Mouse (Mus musculus) forebrain, embryonic 16.5 days (tissue): ENCODE measurements around the gene Add2. TPM values are rescaled to one million over a fixed set of nuclear protein-coding genes. Genes with fewer than 3 reads are reported as not detected.

Experiments
- ATAC-seq: fragments of 200-750 bp; cut with Nextera tagmentation; 2 replicates; pipeline ENCODE4 v1.8.0; 2017; ENCODE audit warnings: mild to moderate bottlenecking, moderate library complexity
- H3K27ac ChIP-seq: fragments of 300-500 bp; sonication (generic); 2 replicates; pipeline ENCODE4 v1.5.1; 2014; ENCODE audit warnings: low read length, control low read depth
- H3K27me3 ChIP-seq: fragments of 300-500 bp; sonication (generic); replicated peaks from 2 replicates; pipeline ENCODE4 v1.6.1; 2014; ENCODE audit warnings: low read length; ENCODE audit not compliant: control insufficient read depth, insufficient read depth
- H3K36me3 ChIP-seq: fragments of 300-500 bp; sonication (generic); 2 replicates; pipeline ENCODE4 v1.6.1; 2014; ENCODE audit not compliant: control insufficient read depth, insufficient read depth
- H3K4me1 ChIP-seq: fragments of 300-500 bp; sonication (generic); replicated peaks from 2 replicates; pipeline ENCODE4 v1.6.1; 2014; ENCODE audit warnings: low read length; ENCODE audit not compliant: control insufficient read depth, insufficient read depth
- H3K4me2 ChIP-seq: fragments of 300-500 bp; sonication (generic); 2 replicates; pipeline ENCODE4 v1.6.1; 2014; ENCODE audit warnings: mild to moderate bottlenecking, low read length, control low read depth
- H3K4me3 ChIP-seq: fragments of 300-500 bp; sonication (generic); replicated peaks from 2 replicates; pipeline ENCODE4 v1.5.1; 2014; ENCODE audit warnings: mild to moderate bottlenecking, low read length, control low read depth
- H3K9ac ChIP-seq: fragments of 300-500 bp; sonication (generic); replicated peaks from 2 replicates; pipeline ENCODE4 v1.6.1; 2014; ENCODE audit warnings: low read depth, low read length, control low read depth
- H3K9me3 ChIP-seq: fragments of 300-500 bp; sonication (generic); 2 replicates; pipeline ENCODE4 v1.6.1; 2016; ENCODE audit warnings: low read length; ENCODE audit not compliant: control insufficient read depth
- WGBS: fragments of 180-500 bp; shearing (Covaris S2); extraction: QIAGEN DNeasy Blood & Tissue Kit; methylation state at CpG from one replicate; pipeline ENCODE4 v1.1.7; 2014; 5-methylcytosine and 5-hydroxymethylcytosine counted together
- polyA plus RNA-seq: library from polyadenylated mRNA; unstranded; fragments of >200 nt; fragmentation: Nextera tagmentation; extraction: Ambion mirVana; gene quantifications from 2 replicates; pipeline ENCODE4 v1.2.1, GENCODE M21; 2015

Add2 gene
- polyA plus RNA-seq, 1 experiment from 2014 or later: 243 TPM

GRCm38 (mm10) chr6:86129872-86130498 lies 101.5 kb downstream of the Add2 start:
- Histone ChIP-seq H3K4me1 (no peaks in the 10 kb centered on the region), H3K27ac (no peak overlapping the region), H3K4me3 (no peak overlapping the region), H3K27me3 (no peaks in the 10 kb centered on the region), H3K9me3 (no peaks in the 10 kb centered on the region), H3K9ac (no peak overlapping the region), H3K4me2 (no peak overlapping the region), H3K36me3 (no peaks in the 10 kb centered on the region)
- no peak for ATAC-seq
- 74% methylated on average over 9 of the region's 9 CpGs for WGBS

DNA sequence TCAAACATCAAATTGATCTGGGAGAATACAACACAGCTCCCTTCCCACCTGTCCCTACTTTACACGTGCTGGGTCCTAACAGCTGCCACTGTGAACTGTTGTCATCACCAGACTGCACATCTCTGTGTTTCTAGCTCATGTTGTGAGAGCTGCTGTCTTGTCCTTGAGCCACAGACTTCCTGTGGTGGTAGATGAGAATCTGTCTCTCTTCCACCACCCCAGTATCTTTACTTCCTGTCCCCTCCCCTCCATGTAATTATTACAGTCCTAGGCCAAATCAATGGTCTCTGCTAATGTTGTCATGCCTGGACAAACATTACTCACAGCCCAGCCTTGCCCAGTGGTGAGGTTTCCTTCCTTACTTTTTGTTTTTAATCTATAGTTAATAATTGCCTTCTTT lies 105.4 kb downstream of the Add2 start:
- Histone ChIP-seq H3K9me3 (no peaks in the 10 kb centered on the region), H3K36me3 (no peaks in the 10 kb centered on the region), H3K27ac (no peak overlapping the region), H3K4me2 (no peak overlapping the region), H3K27me3 (no peaks in the 10 kb centered on the region), H3K9ac (no peak overlapping the region), H3K4me1 (no peaks in the 10 kb centered on the region), H3K4me3 (no peak overlapping the region)
- WGBS: 64% methylated on average over 1 of the region's 1 CpGs
- no peak for ATAC-seq

DNA sequence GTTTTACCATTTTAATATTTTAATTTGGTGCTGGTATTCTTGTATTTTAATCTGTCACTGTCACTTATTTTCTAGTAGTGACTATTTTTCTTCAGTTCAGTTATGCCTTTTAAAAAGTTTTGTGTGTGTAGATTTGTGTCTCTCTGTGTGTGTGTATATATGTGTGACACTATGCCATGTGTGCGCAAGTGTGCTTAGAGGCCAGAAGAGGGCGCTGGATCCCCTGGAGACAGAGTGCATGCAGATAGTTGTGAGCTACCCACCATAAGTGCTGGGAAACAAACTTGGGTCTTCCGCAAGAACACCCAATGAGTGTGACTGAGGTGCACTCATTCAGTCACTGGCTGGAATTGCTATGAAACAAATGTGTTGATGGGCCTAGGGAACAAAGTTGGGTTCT lies 107.7 kb downstream of the Add2 start:
- no peaks in the 10 kb centered on the region for H3K27me3 ChIP-seq

DNA sequence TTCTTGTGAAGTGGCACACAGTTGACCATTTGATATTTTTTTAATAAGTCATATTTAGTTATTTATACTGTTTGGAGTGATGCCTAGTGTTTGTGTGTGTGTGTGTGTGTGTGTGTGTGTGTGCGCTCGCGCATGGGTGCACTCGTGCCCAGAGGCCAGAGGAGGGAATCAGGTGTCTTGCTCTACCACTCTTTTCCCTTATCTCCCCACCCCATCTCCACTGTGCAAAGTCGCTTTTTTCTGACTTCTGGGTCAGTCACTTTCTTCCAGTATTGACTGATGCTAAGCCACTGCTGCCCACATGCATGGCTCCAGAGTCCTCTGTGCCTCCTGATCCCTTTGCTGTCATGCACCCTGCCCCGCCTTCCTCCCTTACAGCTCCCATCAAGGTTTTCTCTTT lies 112.8 kb downstream of the Add2 start:
- no peaks in the 10 kb centered on the region for H3K36me3 ChIP-seq
- no peaks in the 10 kb centered on the region for H3K27me3 ChIP-seq
- no peak overlapping the region for H3K4me2 ChIP-seq
- ATAC-seq: no peak
- H3K4me3 ChIP-seq: no peak overlapping the region
- 81% methylated on average over 6 of the region's 6 CpGs for WGBS
- no peak overlapping the region for H3K9ac ChIP-seq
- H3K4me1 ChIP-seq: no peaks in the 10 kb centered on the region
- H3K27ac ChIP-seq: no peak overlapping the region
- no peaks in the 10 kb centered on the region for H3K9me3 ChIP-seq

More for the DNA sequence above, 107.7 kb downstream of the Add2 start:
- Histone ChIP-seq H3K27ac (no peak overlapping the region), H3K9me3 (no peaks in the 10 kb centered on the region), H3K4me1 (no peaks in the 10 kb centered on the region), H3K36me3 (no peaks in the 10 kb centered on the region), H3K4me2 (no peak overlapping the region), H3K9ac (no peak overlapping the region), H3K4me3 (no peak overlapping the region)
- no peak for ATAC-seq
- 87% methylated on average over 3 of the region's 3 CpGs for WGBS

GRCm38 (mm10) chr6:86141820-86142219 lies 113.3 kb downstream of the Add2 start:
- H3K27ac ChIP-seq: no peak overlapping the region
- peak; percentile 74; the same call in 1 of the 2 replicates for ATAC-seq
- H3K4me3 ChIP-seq: no peak overlapping the region
- no peaks in the 10 kb centered on the region for H3K27me3 ChIP-seq
- H3K4me2 ChIP-seq: no peak overlapping the region
- H3K9ac ChIP-seq: no peak overlapping the region
- H3K36me3 ChIP-seq: no peaks in the 10 kb centered on the region
- H3K9me3 ChIP-seq: no peaks in the 10 kb centered on the region
- no peaks in the 10 kb centered on the region for H3K4me1 ChIP-seq
- WGBS: 5% methylated on average over 3 of the region's 3 CpGs

GRCm38 (mm10) chr6:86144986-86145385 lies 116.5 kb downstream of the Add2 start:
- H3K4me2 ChIP-seq: no peak overlapping the region
- 92% methylated on average over 6 of the region's 6 CpGs for WGBS
- H3K4me1 ChIP-seq: no peaks in the 10 kb centered on the region
- no peaks in the 10 kb centered on the region for H3K9me3 ChIP-seq
- H3K27me3 ChIP-seq: no peaks in the 10 kb centered on the region
- no peak overlapping the region for H3K4me3 ChIP-seq
- H3K9ac ChIP-seq: no peak overlapping the region
- no peaks in the 10 kb centered on the region for H3K36me3 ChIP-seq
- no peak overlapping the region for H3K27ac ChIP-seq
- no peak for ATAC-seq

- Histone ChIP-seq H3K9ac (no peak overlapping the region), H3K27ac (no peak overlapping the region), H3K9me3 (no peaks in the 10 kb centered on the region), H3K4me2 (no peak overlapping the region), H3K4me1 (no peaks in the 10 kb centered on the region), H3K4me3 (no peak overlapping the region), H3K36me3 (no peaks in the 10 kb centered on the region), H3K27me3 (no peaks in the 10 kb centered on the region)
- 79% methylated on average over 4 of the region's 4 CpGs for WGBS
- ATAC-seq: no peak
Measured at GRCm38 (mm10) chr6:86148518-86148917, 120.0 kb downstream of the Add2 start.

GRCm38 (mm10) chr6:86149001-86149400 lies 120.5 kb downstream of the Add2 start:
- H3K36me3 ChIP-seq: no peaks in the 10 kb centered on the region
- ATAC-seq: no peak
- no peak overlapping the region for H3K4me3 ChIP-seq
- no peaks in the 10 kb centered on the region for H3K9me3 ChIP-seq
- no peaks in the 10 kb centered on the region for H3K4me1 ChIP-seq
- H3K9ac ChIP-seq: no peak overlapping the region
- no peak overlapping the region for H3K27ac ChIP-seq
- H3K4me2 ChIP-seq: no peak overlapping the region
- WGBS: 58% methylated on average over 4 of the region's 4 CpGs
- H3K27me3 ChIP-seq: no peaks in the 10 kb centered on the region

DNA sequence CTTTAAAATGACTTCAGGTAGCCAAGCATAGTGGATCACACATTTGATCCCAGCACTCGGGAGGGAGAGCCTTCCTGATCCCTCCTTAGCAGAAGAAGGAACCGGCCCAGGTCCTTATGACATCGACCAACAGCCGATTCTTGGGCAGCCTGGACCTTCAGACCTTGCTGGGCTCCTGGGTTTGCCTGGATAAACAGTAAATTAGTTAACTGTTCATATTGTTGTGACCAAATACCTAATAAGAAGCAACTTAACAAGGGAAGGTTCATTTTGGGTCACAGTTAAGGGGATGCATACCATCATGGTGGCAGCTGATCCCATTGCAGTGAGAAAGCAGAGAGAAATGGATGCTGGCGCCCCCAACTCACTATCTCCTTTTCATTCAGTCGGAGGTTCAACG lies 124.2 kb downstream of the Add2 start:
- Histone ChIP-seq H3K9ac (no peak overlapping the region), H3K36me3 (no peaks in the 10 kb centered on the region), H3K4me3 (no peak overlapping the region), H3K9me3 (no peaks in the 10 kb centered on the region), H3K27ac (no peak overlapping the region), H3K4me2 (no peak overlapping the region), H3K4me1 (peaks cover 5% of the 10 kb centered on the region), H3K27me3 (no peaks in the 10 kb centered on the region)
- 95% methylated on average over 7 of the region's 7 CpGs for WGBS
- no peak for ATAC-seq

DNA sequence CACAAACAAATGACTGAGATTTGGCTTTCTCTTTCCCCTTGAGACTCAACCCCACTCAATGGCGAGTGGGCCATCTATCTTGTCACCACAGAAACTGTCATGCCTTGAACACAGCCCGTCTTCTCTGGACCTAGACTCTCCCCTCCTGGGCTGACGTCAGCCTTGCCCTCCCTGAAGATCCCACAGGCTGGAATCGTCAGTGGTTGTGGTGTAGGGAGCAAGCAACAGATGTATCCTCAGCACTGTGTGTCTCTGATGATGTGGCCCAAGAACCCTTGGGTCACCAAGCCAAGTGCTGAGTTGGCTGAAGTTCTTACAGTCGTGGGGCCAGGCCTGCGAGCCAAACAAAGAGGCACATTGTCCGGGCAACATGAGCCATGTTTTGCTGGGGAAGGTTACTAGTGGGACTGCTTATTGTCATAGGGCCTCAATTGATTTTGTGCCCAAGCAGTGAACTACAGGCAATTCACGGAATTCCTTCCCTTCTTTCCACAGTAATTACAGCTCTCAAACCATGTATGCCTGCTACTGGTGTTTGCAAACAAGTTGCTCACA lies 125.0 kb downstream of the Add2 start:
- no peaks in the 10 kb centered on the region for H3K27me3 ChIP-seq
- WGBS: 75% methylated on average over 8 of the region's 8 CpGs
- H3K27ac ChIP-seq: no peak overlapping the region
- no peaks in the 10 kb centered on the region for H3K9me3 ChIP-seq
- no peak overlapping the region for H3K9ac ChIP-seq
- no peak overlapping the region for H3K4me2 ChIP-seq
- no peaks in the 10 kb centered on the region for H3K36me3 ChIP-seq
- H3K4me1 ChIP-seq: peaks cover 5% of the 10 kb centered on the region
- no peak overlapping the region for H3K4me3 ChIP-seq
- ATAC-seq: no peak
